Mouse (Mus musculus) megakaryocyte, embryonic 14.5 days (primary cell): ENCODE results near the gene Ctdspl. TPM values are rescaled to one million over a fixed set of nuclear protein-coding genes. Genes with fewer than 3 reads are reported as not detected.

ENCODE experiments used
- H3K27me3 ChIP-seq: replicated peaks from 2 replicates; pipeline ENCODE3; 2012; ENCODE audit warnings: inconsistent platforms
- H3K36me3 ChIP-seq: replicated peaks from 2 replicates; pipeline ENCODE3; 2012; ENCODE audit warnings: low read length, inconsistent platforms, mixed read lengths
- H3K4me1 ChIP-seq: 2 replicates; pipeline ENCODE4 v1.6.1; 2012; ENCODE audit warnings: inconsistent platforms
- H3K4me3 ChIP-seq: replicated peaks from 2 replicates; pipeline ENCODE3; 2012; ENCODE audit warnings: moderate library complexity, mild to moderate bottlenecking, inconsistent platforms
- H3K9me3 ChIP-seq: 2 replicates; pipeline ENCODE4 v1.6.1; 2012; ENCODE audit warnings: inconsistent platforms
- FLI1 ChIP-seq: IDR thresholded peaks from 2 replicates; pipeline ENCODE4 v1.6.1; 2012; ENCODE audit warnings: low read length, inconsistent platforms, mixed read lengths
- GATA1 ChIP-seq: IDR thresholded peaks from 3 replicates; pipeline ENCODE4 v1.6.1; 2012; ENCODE audit warnings: mixed read lengths, low read length, inconsistent platforms, borderline replicate concordance
- polyA plus RNA-seq: library from polyadenylated mRNA; stranded (reverse); fragments of >175 nt; gene quantifications from 2 replicates; pipeline ENCODE4 v1.2.3, GENCODE M21; 2012; ENCODE audit warnings: low replicate concordance; ENCODE audit not compliant: insufficient read depth

Ctdspl gene
- polyA plus RNA-seq, 1 experiment: 4.2 TPM

DNA sequence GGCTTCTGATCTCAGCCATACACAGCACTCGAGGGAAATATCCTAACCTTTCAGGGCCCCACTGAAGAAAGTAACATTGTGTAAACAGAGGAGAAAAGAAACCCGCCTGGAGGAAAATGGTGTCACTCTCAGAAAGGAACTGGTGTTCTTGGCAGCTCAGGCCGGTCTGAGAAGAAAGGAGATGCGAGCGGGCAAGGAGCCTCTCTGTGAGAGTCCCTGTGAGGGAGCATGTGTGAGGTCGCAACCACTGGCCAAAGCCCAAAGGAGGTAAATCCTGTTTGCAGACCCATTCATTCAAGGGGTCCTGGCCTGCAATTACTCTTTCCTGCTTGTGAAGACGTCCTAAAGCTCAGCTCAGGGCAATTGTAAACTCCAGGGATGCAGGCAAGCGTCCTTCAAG lies 11.7 kb upstream of the Ctdspl start:
- Histone ChIP-seq H3K9me3 (peaks cover 10% of the 10 kb centered on the region; the same call in 1 of the 2 replicates), H3K4me1 (peaks cover 12% of the 10 kb centered on the region), H3K4me3 (no peak overlapping the region), H3K27me3 (peaks cover 19% of the 10 kb centered on the region), H3K36me3 (no peaks in the 10 kb centered on the region)
- TF ChIP-seq GATA1 (no peak), FLI1 (no peak)

DNA sequence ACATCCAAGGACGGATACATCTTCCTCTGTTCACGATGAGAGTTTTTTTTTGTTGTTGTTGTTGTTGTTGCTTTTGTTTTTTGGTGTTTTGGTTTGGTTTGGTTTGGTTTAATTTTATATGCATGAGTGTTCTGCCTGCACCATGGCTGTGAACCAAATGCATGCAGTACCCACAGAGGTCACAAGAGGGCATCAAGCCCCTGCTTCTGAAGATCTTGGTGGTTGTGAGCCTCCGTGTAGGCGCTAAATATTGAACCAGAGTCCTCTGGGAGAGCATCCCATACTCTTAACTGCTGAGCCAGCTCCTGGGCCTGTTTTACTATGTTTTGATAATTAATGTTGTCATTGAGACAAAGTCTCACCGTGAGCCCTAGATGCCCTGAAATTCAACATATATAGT lies 11.0 kb upstream of the Ctdspl start:
- TF ChIP-seq GATA1: no peak
- TF ChIP-seq FLI1: no peak
- Histone ChIP-seq H3K9me3 (peaks cover 10% of the 10 kb centered on the region; the same call in 1 of the 2 replicates), H3K36me3 (no peaks in the 10 kb centered on the region), H3K4me3 (no peak overlapping the region), H3K27me3 (peaks cover 23% of the 10 kb centered on the region), H3K4me1 (peaks cover 18% of the 10 kb centered on the region)

GRCm38 (mm10) chr9:118919672-118920186 lies 6.5 kb upstream of the Ctdspl start:
- H3K4me3 ChIP-seq: no peak overlapping the region
- peaks cover 45% of the 10 kb centered on the region for H3K4me1 ChIP-seq
- H3K9me3 ChIP-seq: peaks cover 4% of the 10 kb centered on the region; the same call in 1 of the 2 replicates
- H3K27me3 ChIP-seq: peaks cover 28% of the 10 kb centered on the region
- no peaks in the 10 kb centered on the region for H3K36me3 ChIP-seq
- TF ChIP-seq GATA1: no peak
- TF ChIP-seq FLI1: no peak

DNA sequence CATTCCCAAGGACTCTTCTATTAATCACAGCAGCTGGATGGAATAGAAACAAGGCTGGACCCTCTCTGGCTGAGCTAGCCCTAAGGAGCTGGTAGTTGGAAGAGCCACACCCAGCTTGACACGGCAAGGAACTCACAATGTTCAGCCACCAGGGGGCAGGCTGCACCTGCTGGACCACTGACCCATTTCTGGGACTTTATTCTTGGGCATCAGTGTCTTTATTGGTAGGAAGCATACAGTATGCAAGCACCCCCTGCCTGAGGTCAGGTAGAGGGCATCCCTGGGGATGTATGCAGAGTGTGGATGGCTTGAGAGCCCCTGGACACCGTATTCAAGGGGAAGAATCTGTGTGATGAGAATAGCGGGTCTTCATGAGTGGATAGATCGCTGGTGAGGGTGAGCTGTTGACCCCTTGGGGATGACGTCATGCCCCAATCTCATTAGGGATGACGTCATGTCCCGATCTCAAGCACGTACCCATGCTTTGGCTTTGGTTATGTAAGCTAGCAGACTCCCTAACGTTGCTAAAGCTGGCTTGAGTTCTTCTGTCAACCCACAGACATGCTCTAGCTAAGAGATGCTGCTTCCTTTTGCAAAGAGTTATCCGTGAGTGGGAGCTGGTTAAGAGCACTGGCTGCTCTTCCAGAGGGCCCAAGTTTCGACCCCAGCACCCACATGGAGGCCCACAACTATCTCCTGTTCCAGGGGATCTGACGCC lies 5.3 kb upstream of the Ctdspl start:
- Histone ChIP-seq H3K4me1 (peaks cover 54% of the 10 kb centered on the region), H3K9me3 (no peaks in the 10 kb centered on the region), H3K27me3 (peaks cover 28% of the 10 kb centered on the region), H3K36me3 (no peaks in the 10 kb centered on the region), H3K4me3 (no peak overlapping the region)
- TF ChIP-seq FLI1 (no peak), GATA1 (no peak)

GRCm38 (mm10) chr9:118921926-118922325 lies 4.3 kb upstream of the Ctdspl start:
- H3K36me3 ChIP-seq: no peaks in the 10 kb centered on the region
- TF ChIP-seq GATA1: no peak
- no peak for TF ChIP-seq FLI1
- peaks cover 55% of the 10 kb centered on the region for H3K4me1 ChIP-seq
- H3K27me3 ChIP-seq: peaks cover 25% of the 10 kb centered on the region
- H3K9me3 ChIP-seq: no peaks in the 10 kb centered on the region
- H3K4me3 ChIP-seq: peak overlapping the region; percentile 56

DNA sequence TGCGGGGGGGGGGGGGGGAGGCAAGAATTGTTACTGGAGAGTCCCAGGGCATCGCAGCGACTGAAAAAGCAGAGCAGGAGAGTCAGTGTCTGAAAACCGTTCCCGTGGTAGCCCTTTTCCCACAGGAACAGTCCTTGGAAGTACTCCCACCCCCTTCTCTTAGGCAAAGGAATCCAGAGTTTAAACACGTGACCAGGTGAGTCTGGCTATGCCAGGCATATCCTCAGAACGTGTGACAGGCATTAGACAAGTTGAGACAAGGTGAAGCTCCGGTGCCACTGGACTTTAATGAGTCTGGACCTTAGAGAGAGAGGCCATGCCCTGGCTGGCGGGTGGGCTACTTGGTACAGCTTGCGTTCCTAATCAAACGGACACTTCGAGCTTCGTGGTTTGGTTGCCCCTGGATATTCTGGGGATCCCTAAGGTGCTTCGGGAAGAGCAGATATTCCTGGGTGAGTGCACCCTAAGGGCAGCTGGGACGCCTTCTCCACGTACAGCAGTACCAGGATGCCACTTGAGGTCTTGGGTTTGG lies 1.6 kb upstream of the Ctdspl start:
- Histone ChIP-seq H3K27me3 (peaks cover 14% of the 10 kb centered on the region), H3K9me3 (no peaks in the 10 kb centered on the region), H3K4me3 (peak overlapping the region; percentile 100), H3K36me3 (peaks cover 19% of the 10 kb centered on the region), H3K4me1 (peaks cover 72% of the 10 kb centered on the region)
- no peak for TF ChIP-seq GATA1
- TF ChIP-seq FLI1: no peak

DNA sequence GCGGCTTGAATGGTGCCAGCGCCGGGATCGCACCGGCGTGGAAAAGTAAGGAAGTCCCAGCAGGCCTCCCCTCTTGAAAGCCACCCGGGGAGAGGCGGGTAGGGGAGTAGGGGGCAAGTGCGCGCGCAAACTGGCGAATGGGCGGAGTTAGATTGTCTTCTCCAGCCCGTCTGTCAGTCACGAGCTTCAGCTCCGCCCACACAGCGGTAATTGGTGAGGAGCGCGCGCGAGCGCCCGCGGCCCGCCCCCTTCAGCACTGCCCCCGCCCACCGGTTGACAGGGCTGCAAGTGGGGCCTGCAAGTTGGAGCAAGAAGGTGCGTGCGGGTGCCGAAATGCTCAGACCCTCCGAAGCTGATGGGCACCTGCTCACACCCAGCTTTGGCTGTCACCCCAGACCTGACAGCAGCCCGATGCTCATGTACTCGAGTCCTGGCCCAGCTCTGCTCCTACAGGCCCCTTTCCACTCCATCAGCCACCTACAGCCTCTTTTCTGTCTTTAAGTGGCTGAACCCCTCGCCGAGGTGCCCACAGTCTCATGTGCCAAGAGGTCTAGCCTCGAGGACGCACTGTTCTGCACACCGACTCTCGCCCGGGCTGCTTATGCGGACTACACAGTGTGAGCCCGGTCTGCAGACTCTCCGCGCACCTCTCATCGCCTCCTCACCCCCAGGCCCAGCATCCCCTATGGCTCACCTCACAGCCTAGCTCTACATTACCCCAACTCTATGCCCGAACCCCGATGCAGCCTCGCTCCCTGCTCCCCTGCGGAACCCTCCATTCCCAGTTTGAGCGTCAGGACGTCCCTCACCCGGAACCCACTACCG lies 755 bp upstream of the Ctdspl start:
- Histone ChIP-seq H3K9me3 (no peaks in the 10 kb centered on the region), H3K4me3 (peak overlapping the region; percentile 100), H3K27me3 (peaks cover 10% of the 10 kb centered on the region), H3K36me3 (peaks cover 28% of the 10 kb centered on the region), H3K4me1 (peaks cover 74% of the 10 kb centered on the region)
- TF ChIP-seq FLI1 (no peak), GATA1 (no peak)

DNA sequence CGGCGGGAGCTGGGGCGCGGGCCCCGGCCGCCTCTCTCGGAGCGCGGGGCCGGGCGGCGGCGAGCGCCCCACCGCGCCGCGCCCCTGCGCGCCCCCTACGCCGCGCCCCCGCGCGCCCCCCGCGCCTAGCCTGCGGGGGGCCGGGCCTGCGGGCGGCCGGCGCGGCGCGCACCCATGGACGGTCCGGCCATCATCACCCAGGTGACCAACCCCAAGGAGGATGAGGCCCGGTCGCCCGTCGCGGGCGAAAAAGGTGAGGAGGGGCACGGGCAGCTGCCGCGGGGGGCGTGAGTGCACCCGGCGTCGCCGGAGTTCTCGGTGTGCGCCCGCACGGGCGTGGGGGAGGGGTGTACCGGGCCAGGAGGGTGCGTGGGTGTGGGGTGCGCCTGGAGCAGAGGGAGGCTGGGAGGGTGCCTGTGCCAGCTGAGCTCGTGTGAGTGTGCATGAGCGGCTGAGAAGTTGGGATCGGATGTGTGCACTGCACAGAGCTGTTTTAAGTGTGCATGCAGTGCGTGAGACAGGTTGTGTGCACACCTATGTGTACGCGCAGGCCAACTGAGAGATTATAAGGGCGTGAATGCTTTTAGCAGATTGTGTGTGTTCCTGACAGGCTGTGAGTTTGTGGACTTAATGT lies 552 bp downstream of the Ctdspl start:
- Histone ChIP-seq H3K9me3 (no peaks in the 10 kb centered on the region), H3K36me3 (peaks cover 37% of the 10 kb centered on the region), H3K27me3 (peaks cover 10% of the 10 kb centered on the region), H3K4me3 (peak overlapping the region; percentile 100), H3K4me1 (peaks cover 71% of the 10 kb centered on the region)
- TF ChIP-seq GATA1 (no peak), FLI1 (no peak)

GRCm38 (mm10) chr9:118927501-118927900 lies 1.2 kb downstream of the Ctdspl start:
- Histone ChIP-seq H3K36me3 (peaks cover 41% of the 10 kb centered on the region), H3K4me3 (peak overlapping the region; percentile 100), H3K9me3 (no peaks in the 10 kb centered on the region), H3K4me1 (peaks cover 72% of the 10 kb centered on the region), H3K27me3 (peaks cover 6% of the 10 kb centered on the region)
- TF ChIP-seq FLI1 (no peak), GATA1 (no peak)

DNA sequence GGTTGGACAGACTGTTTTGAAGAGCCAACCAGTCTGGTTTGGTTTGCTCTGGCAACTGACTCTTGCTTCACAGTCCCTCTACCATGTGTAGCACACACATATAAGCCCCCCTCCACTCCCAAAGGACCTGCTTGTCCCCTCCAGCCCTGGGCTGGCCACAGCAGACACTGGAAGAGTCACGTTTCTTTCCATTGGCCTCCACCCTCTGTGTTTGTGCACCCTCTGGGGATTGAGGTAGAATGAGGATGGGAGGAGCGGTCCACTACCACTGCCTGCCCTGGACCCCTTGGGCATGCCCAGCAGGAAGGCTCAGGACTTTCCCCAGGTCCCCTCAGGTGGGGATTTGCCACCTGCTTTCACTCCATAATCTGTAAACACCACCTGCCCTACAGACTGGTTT lies 1.8 kb downstream of the Ctdspl start:
- no peak for TF ChIP-seq FLI1
- TF ChIP-seq GATA1: no peak

More for the DNA sequence above, 1.8 kb downstream of the Ctdspl start:
- Histone ChIP-seq H3K27me3 (peaks cover 5% of the 10 kb centered on the region), H3K4me3 (peak overlapping the region; percentile 100), H3K9me3 (no peaks in the 10 kb centered on the region), H3K36me3 (peaks cover 41% of the 10 kb centered on the region), H3K4me1 (peaks cover 74% of the 10 kb centered on the region)
